Mouse (Mus musculus) intestine, postnatal 0 days (tissue): ENCODE measurements around the gene Sema3d. TPM values are rescaled to one million over a fixed set of nuclear protein-coding genes. Genes with fewer than 3 reads are reported as not detected.

ENCODE experiments used
- ATAC-seq: fragments of 200-750 bp; cut with Nextera tagmentation; 2 replicates; pipeline ENCODE4 v1.8.0; 2017; ENCODE audit warnings: mild to moderate bottlenecking, moderate TSS enrichment, moderate library complexity
- H3K27ac ChIP-seq: fragments of 300-500 bp; sonication (generic); 2 replicates; pipeline ENCODE4 v1.5.1; 2014; ENCODE audit warnings: mild to moderate bottlenecking, low read depth, low read length, moderate library complexity
- H3K27me3 ChIP-seq: fragments of 300-500 bp; sonication (generic); replicated peaks from 2 replicates; pipeline ENCODE4 v1.6.1; 2014; ENCODE audit warnings: low read length, mixed read lengths; ENCODE audit not compliant: control insufficient read depth, insufficient read depth
- H3K36me3 ChIP-seq: fragments of 300-500 bp; sonication (generic); 2 replicates; pipeline ENCODE4 v1.6.1; 2014; ENCODE audit warnings: mild to moderate bottlenecking, moderate library complexity; ENCODE audit not compliant: control insufficient read depth, insufficient read depth
- H3K4me1 ChIP-seq: fragments of 300-500 bp; sonication (generic); replicated peaks from 2 replicates; pipeline ENCODE4 v1.6.1; 2014; ENCODE audit warnings: antibody characterized with exemption, low read length, mixed read lengths; ENCODE audit not compliant: control insufficient read depth, insufficient read depth
- H3K4me2 ChIP-seq: fragments of 300-500 bp; sonication (generic); replicated peaks from 2 replicates; pipeline ENCODE4 v1.6.1; 2014; ENCODE audit warnings: low read depth, mild to moderate bottlenecking, moderate library complexity
- H3K4me3 ChIP-seq: fragments of 300-500 bp; sonication (generic); 2 replicates; pipeline ENCODE4 v1.5.1; 2014; ENCODE audit warnings: low read depth, low read length
- H3K9ac ChIP-seq: fragments of 300-500 bp; sonication (generic); 2 replicates; pipeline ENCODE4 v1.6.1; 2014; ENCODE audit warnings: mild to moderate bottlenecking, low read depth, low read length
- H3K9me3 ChIP-seq: fragments of 300-500 bp; sonication (generic); 2 replicates; pipeline ENCODE4 v1.6.1; 2016; ENCODE audit warnings: mixed run types; ENCODE audit not compliant: control insufficient read depth
- CTCF ChIP-seq: sonication (generic); IDR thresholded peaks from 2 replicates; pipeline ENCODE4 v1.5.1; 2016; ENCODE audit warnings: low read depth, mild to moderate bottlenecking, control low read depth, antibody characterized with exemption, moderate library complexity
- WGBS: fragments of 180-500 bp; shearing (Covaris S2); extraction: QIAGEN DNeasy Blood & Tissue Kit; methylation state at CpG from one replicate; pipeline ENCODE4 v1.1.7; 2014; 5-methylcytosine and 5-hydroxymethylcytosine counted together
- polyA plus RNA-seq: library from polyadenylated mRNA; unstranded; fragments of >200 nt; fragmentation: Nextera tagmentation; extraction: Ambion mirVana; gene quantifications from 2 replicates; pipeline ENCODE4 v1.2.1, GENCODE M21; 2015

The Sema3d gene
- polyA plus RNA-seq, 1 experiment from 2014 or later = 4.1 TPM

DNA sequence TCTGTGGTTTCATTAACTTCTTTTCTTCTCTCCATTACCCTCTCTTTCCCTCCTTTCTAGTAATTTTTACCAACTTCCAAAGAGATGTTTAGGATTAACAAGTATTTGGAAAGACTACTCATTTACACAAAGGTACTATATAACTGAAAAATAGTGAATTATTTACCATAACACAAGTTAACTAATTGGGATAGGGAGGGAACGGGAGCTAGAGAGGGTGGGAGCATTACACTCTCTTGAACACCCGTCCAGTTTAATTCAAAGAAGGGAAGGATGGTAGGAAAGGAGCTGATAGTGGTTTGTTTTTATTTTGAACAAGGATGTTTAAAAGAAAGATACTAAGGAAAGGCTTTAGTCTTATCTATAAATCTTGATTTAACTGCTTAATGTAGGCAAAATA lies 104.7 kb downstream of the Sema3d start:
- ATAC-seq = no peak

DNA sequence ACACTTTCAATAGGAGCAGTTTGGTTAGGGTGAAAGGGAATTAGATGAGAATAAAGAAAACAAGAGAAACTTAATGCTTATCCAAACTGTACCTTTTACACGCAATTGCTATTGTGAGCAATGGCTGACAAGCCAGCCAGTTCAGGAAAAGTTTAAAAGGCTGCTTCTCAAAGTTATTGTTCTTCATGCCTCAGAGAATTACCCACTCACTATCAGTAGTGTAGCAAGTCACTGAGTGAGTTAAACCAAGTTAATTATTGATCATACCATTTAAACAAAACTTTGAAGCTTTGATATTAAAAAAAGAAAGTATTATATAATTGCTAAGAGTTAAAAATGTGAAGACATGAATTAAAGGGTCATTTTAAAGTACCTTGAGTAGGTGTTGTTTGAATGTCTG lies 108.5 kb downstream of the Sema3d start:
- WGBS = 49% methylated on average over 1 of the region's 1 CpGs
- Histone ChIP-seq H3K27me3 (no peaks in the 10 kb centered on the region), H3K9me3 (no peaks in the 10 kb centered on the region), H3K4me2 (no peak overlapping the region), H3K27ac (no peak overlapping the region), H3K9ac (no peak overlapping the region), H3K4me3 (no peak overlapping the region), H3K36me3 (no peaks in the 10 kb centered on the region), H3K4me1 (no peaks in the 10 kb centered on the region)
- ATAC-seq = no peak
- no peak for TF ChIP-seq CTCF

More for the DNA sequence above, 104.7 kb downstream of the Sema3d start:
- WGBS = 78% methylated on average over 2 of the region's 2 CpGs
- Histone ChIP-seq H3K9me3 (no peaks in the 10 kb centered on the region), H3K27ac (no peak overlapping the region), H3K4me2 (no peak overlapping the region), H3K9ac (no peak overlapping the region), H3K4me3 (no peak overlapping the region), H3K4me1 (no peaks in the 10 kb centered on the region), H3K27me3 (no peaks in the 10 kb centered on the region), H3K36me3 (no peaks in the 10 kb centered on the region)
- no peak for TF ChIP-seq CTCF

DNA sequence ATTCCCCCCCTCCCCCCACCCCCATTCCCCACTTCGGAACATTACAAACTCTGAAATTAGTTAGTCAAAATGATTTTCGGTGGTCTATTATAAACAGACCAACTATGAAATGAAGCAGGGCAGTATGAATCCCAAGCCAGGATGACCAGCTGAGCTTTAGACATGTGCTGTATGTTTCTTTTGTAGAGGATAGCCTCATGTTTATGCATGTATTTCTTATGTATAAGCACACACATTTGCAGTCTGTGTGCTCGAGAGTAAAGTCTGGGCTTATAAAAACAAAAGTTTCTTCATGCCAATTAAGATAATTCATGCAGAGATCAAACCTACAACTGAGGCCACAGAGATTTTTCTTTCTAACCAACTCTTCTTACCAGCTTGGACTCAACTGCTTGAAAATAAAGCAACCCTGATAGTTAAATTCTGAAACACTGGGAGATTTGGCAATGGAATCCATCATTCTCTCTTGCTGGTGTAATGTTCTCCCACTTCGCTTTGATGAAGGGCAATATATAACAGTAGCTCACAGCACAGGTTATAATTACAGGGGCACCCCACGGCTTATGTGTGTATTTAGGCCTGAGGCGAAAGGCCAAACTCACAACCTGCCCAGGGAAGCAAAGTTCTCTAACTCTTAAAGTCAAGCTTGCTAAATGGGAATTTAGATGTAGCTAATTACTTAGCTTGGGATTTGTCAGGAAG lies 115.2 kb downstream of the Sema3d start:
- Histone ChIP-seq H3K4me2 (no peak overlapping the region), H3K27ac (no peak overlapping the region), H3K9me3 (no peaks in the 10 kb centered on the region), H3K27me3 (no peaks in the 10 kb centered on the region), H3K9ac (no peak overlapping the region), H3K4me3 (no peak overlapping the region), H3K4me1 (no peaks in the 10 kb centered on the region), H3K36me3 (no peaks in the 10 kb centered on the region)
- no peak for ATAC-seq
- whole genome bisulfite sequencing = 76% methylated on average over 6 of the region's 6 CpGs
- no peak for TF ChIP-seq CTCF

DNA sequence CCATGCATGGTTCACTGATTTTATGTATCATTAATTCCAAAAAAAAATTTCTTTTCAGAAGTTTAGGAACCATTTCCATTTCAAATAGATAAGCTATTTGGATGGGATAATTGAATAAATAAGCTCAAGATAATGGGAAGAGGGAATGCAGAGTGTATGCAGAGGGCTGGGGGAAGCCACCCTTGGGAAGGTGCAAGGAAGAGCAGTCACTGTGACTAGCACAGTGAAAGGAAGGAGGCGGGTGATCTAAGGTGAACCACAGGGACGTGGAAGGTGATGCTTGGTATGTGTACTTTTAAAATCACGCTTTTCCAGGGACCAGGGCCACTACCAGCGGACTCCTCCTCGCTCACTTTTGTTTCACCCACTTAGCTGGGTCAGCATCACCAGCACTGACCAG lies 115.9 kb downstream of the Sema3d start:
- no peaks in the 10 kb centered on the region for H3K36me3 ChIP-seq
- H3K27ac ChIP-seq = no peak overlapping the region
- H3K4me2 ChIP-seq = no peak overlapping the region
- WGBS = 82% methylated on average over 5 of the region's 5 CpGs
- no peak for TF ChIP-seq CTCF
- H3K4me1 ChIP-seq = no peaks in the 10 kb centered on the region
- no peaks in the 10 kb centered on the region for H3K9me3 ChIP-seq
- no peak overlapping the region for H3K4me3 ChIP-seq
- ATAC-seq = no peak
- no peaks in the 10 kb centered on the region for H3K27me3 ChIP-seq
- H3K9ac ChIP-seq = no peak overlapping the region

DNA sequence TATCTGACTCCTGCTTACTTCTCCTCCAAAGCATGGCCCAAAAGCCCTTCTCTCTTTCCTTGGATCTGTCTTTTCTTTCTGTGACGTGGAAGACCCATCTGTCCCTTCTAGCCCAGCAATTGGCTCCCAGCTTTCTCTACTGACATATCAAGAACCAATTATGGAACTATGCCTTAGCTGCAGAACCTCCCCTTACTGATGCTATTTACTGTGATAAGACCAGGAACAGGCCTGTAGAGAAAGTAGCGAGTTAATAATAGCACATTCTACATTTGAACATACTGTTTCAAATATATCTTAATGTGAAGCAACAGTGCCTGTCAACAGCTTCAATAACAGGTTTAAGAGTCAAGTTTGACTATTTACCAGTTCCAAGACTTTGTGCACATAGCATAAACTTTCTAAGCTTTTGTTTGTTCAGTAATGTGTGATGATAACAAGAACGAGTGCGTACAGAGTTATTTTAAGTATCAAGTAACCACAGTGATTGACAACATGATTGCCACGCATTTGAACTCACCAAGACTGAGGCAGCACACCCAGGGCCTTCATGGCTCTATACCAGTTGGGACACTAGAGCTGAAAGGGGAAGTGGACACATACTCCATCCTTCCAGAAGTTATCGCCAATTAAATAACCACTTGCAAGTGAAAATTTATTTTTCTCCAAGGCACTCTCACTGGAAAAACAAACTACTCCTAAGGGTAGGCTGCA lies 116.8 kb downstream of the Sema3d start:
- H3K27ac ChIP-seq = no peak overlapping the region
- H3K4me2 ChIP-seq = no peak overlapping the region
- no peak overlapping the region for H3K9ac ChIP-seq
- no peaks in the 10 kb centered on the region for H3K9me3 ChIP-seq
- no peak overlapping the region for H3K4me3 ChIP-seq
- no peaks in the 10 kb centered on the region for H3K36me3 ChIP-seq
- TF ChIP-seq CTCF = no peak
- ATAC-seq = no peak
- no peaks in the 10 kb centered on the region for H3K4me1 ChIP-seq
- no peaks in the 10 kb centered on the region for H3K27me3 ChIP-seq
- WGBS = 66% methylated on average over 6 of the region's 6 CpGs

DNA sequence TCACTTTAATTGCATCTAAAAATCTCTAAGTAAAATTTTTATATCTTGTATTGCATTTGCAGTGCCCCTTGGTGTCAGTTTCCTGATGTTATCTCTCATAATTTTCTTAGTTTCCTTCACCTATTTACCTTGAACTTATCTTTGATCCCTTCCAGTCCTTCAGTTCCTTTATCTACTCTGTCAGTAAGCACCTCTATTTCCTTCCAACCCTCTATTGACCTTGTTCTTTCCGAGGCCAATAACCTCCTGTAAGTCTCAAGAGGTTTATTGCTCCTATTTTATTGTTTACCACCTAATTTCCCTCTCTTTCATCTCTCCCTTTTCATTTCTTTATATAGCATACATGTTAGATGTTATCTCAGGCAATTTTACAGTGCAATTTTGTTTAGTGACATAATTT lies 129.3 kb downstream of the Sema3d start:
- Histone ChIP-seq H3K9ac (no peak overlapping the region), H3K4me2 (no peak overlapping the region), H3K4me3 (no peak overlapping the region), H3K4me1 (0 out of 2 replicates have a peak, but pooled peaks cover under 1% of the 10 kb centered on the region), H3K27me3 (no peaks in the 10 kb centered on the region), H3K9me3 (no peaks in the 10 kb centered on the region), H3K27ac (no peak overlapping the region), H3K36me3 (no peaks in the 10 kb centered on the region)
- no peak for TF ChIP-seq CTCF
- WGBS = 26% methylated on average over 1 of the region's 1 CpGs
- ATAC-seq = peak; percentile 59
